Mouse (Mus musculus): Measurements from ENCODE around the gene Nxnl1. TPM values are rescaled to one million over a fixed set of nuclear protein-coding genes. Genes with fewer than 3 reads are reported as not detected.

Nxnl1 gene
- polyA plus RNA-seq (2011; ENCODE audit: insufficient read depth, insufficient read length, low replicate concordance, missing spikeins) = not detected in 2 replicates

DNA sequence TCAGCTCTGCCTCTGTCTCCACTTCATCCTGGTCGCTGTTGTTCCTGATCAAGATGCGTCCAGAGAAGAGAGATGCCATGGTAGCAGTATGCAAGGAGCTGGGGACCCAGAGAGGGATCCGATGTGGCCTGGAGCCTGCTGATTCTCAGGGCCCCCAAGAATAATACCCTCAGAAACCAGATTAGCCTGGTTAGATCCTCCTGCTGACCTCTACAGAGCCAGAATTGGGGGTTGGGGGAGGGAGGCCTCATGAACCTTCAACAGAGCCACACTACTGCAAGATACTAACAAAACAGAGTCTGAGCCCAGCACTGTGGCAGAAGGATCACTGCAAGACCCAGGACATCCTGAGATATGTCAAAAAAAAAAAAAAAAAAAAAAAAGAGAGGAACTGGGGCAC lies at the start of gene Nxnl1:
Gene Nxnl1 (minus strand): TSS at position 101 of the 400 bp plus-strand sequence.
- Histone ChIP-seq H3K27ac (ENCODE audit: control insufficient read depth, insufficient read depth, low read depth, low read length, poor library complexity) (no peak within 1 kb of the TSS), H3K4me1 (ENCODE audit: control insufficient read depth, insufficient read depth, low read length) (peaks cover 3% of the 10 kb centered on the region), H3K4me3 (replicated peaks; ENCODE audit: control insufficient read depth, low read depth, low read length) (no peak within 1 kb of the TSS)
- TF ChIP-seq POLR2A (IDR thresholded peaks at IDR 0.05; ENCODE audit: borderline replicate concordance, control insufficient read depth, low read depth, low read length) (no peak), CTCF (IDR thresholded peaks at IDR 0.05; ENCODE audit: control insufficient read depth, insufficient read depth, low read length) (no peak)
- WGBS = 80% methylated on average over 3 of the region's 3 CpGs

GRCm38 (mm10) chr8:71613418-71613817 lies 47.0 kb upstream of the Nxnl1 start:
- TF ChIP-seq POLR2A (IDR thresholded peaks at IDR 0.05; ENCODE audit: borderline replicate concordance, control insufficient read depth, low read depth, low read length) (no peak), CTCF (IDR thresholded peaks at IDR 0.05; ENCODE audit: control insufficient read depth, insufficient read depth, low read length) (no peak)
- WGBS = 14% methylated on average over 4 of the region's 4 CpGs
- Histone ChIP-seq H3K4me3 (replicated peaks; ENCODE audit: control insufficient read depth, low read depth, low read length) (no peak overlapping the region), H3K4me1 (ENCODE audit: control insufficient read depth, insufficient read depth, low read length) (peaks cover 12% of the 10 kb centered on the region), H3K27ac (ENCODE audit: control insufficient read depth, insufficient read depth, low read depth, low read length, poor library complexity) (no peak overlapping the region; the same call in 1 of the 2 replicates)

DNA sequence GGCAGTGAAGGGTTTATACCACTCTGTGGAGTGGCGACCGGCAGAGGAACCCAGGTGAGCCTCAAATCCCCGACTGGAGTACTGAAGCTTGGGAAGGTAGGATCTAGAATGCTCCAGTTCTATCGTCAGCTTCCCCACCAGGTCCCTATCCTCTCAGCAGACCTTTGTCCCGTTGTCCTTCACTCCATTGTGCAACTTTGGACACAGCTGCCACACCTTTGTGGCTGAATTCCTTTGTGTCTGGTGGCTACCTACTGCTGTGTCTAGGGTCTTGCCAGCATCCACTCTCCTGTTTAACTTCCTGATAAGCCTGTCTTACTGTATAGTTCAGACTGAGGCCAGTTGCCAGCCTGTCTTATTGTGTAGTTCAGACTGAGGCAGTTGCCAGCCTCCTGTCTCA lies 45.7 kb upstream of the Nxnl1 start:
- WGBS = 20% methylated on average over 5 of the region's 5 CpGs
- Histone ChIP-seq H3K4me1 (ENCODE audit: control insufficient read depth, insufficient read depth, low read length) (peaks cover 12% of the 10 kb centered on the region), H3K27ac (ENCODE audit: control insufficient read depth, insufficient read depth, low read depth, low read length, poor library complexity) (no peak overlapping the region), H3K4me3 (replicated peaks; ENCODE audit: control insufficient read depth, low read depth, low read length) (peak overlapping the region; percentile 86)
- TF ChIP-seq CTCF (IDR thresholded peaks at IDR 0.05; ENCODE audit: control insufficient read depth, insufficient read depth, low read length) (no peak), POLR2A (IDR thresholded peaks at IDR 0.05; ENCODE audit: borderline replicate concordance, control insufficient read depth, low read depth, low read length) (no peak)

DNA sequence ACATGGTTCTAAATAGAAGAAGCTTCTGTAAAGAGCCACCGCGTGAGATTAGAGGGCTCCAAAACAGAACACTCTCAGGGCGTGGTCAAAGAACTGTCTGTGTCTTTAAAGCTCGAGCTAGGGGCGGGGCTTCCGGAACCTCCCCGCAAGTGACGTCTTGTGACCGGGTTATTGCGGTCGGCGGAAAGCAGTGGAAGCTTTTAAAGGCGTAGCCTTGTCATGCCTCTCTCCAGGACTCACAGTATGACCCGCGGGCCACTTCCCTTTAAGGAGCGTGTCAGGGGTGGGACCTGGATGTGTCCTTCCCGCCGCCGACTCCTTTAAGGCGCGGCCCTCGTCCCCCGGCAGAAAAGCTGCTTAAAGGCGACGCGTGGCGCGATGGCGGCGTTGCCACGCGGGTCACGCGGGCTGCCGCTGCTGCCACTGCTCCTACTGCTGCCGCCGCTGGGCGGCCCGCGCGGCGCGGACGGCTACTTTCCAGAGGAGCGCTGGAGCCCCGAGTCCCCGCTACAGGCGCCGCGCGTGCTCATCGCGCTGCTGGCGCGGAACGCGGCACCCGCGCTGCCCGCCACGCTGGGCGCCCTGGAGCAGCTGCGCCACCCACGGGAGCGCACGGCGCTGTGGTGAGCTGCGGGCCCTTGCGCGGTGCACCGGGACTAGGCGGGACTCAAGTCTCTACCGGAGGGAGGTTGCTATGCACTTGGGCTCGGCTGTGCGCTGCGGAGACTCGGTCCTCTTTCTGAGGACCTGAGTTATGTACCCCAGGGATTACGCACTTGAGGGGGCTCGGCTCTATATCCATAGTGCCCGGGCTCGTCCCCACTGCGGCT lies 44.6 kb upstream of the Nxnl1 start, which contains the start of gene Colgalt1:
Gene Colgalt1 (plus strand): TSS at position 177 of the 830 bp plus-strand sequence.
- TF ChIP-seq POLR2A (IDR thresholded peaks at IDR 0.05; ENCODE audit: borderline replicate concordance, control insufficient read depth, low read depth, low read length) = peak; percentile 71; the same call in 1 of the 2 replicates
- no peak for TF ChIP-seq CTCF (IDR thresholded peaks at IDR 0.05; ENCODE audit: control insufficient read depth, insufficient read depth, low read length)

GRCm38 (mm10) chr8:71604021-71604420 lies 37.6 kb upstream of the Nxnl1 start:
- no peak overlapping the region for H3K4me3 ChIP-seq (replicated peaks; ENCODE audit: control insufficient read depth, low read depth, low read length)
- no peak for TF ChIP-seq CTCF (IDR thresholded peaks at IDR 0.05; ENCODE audit: control insufficient read depth, insufficient read depth, low read length)
- TF ChIP-seq POLR2A (IDR thresholded peaks at IDR 0.05; ENCODE audit: borderline replicate concordance, control insufficient read depth, low read depth, low read length) = no peak
- no peaks in the 10 kb centered on the region for H3K4me1 ChIP-seq (ENCODE audit: control insufficient read depth, insufficient read depth, low read length)
- 75% methylated on average over 7 of the region's 7 CpGs for WGBS
- no peak overlapping the region for H3K27ac ChIP-seq (ENCODE audit: control insufficient read depth, insufficient read depth, low read depth, low read length, poor library complexity)

More for the DNA sequence above, 44.6 kb upstream of the Nxnl1 start, which contains the start of gene Colgalt1:
- Histone ChIP-seq H3K27ac (ENCODE audit: control insufficient read depth, insufficient read depth, low read depth, low read length, poor library complexity) (peak within 1 kb of the TSS; percentile 94), H3K4me1 (ENCODE audit: control insufficient read depth, insufficient read depth, low read length) (peaks cover 12% of the 10 kb centered on the region), H3K4me3 (replicated peaks; ENCODE audit: control insufficient read depth, low read depth, low read length) (peak within 1 kb of the TSS; percentile 86)
- WGBS = under 1% methylated on average over 82 of the region's 82 CpGs

- H3K4me3 ChIP-seq (replicated peaks; ENCODE audit: control insufficient read depth, low read depth, low read length) = no peak overlapping the region
- no peak overlapping the region; the same call in 1 of the 2 replicates for H3K27ac ChIP-seq (ENCODE audit: control insufficient read depth, insufficient read depth, low read depth, low read length, poor library complexity)
- TF ChIP-seq POLR2A (IDR thresholded peaks at IDR 0.05; ENCODE audit: borderline replicate concordance, control insufficient read depth, low read depth, low read length) (no peak), CTCF (IDR thresholded peaks at IDR 0.05; ENCODE audit: control insufficient read depth, insufficient read depth, low read length) (no peak)
- H3K4me1 ChIP-seq (ENCODE audit: control insufficient read depth, insufficient read depth, low read length) = no peaks in the 10 kb centered on the region
- WGBS = 17% methylated on average over 32 of the region's 32 CpGs
Observed at GRCm38 (mm10) chr8:71602666-71603334, 36.4 kb upstream of the Nxnl1 start.

GRCm38 (mm10) chr8:71601939-71602665 lies 35.7 kb upstream of the Nxnl1 start:
- 5% methylated on average over 65 of the region's 65 CpGs for WGBS
- no peaks in the 10 kb centered on the region; the same call in 1 of the 2 replicates for H3K4me1 ChIP-seq (ENCODE audit: control insufficient read depth, insufficient read depth, low read length)
- TF ChIP-seq POLR2A (IDR thresholded peaks at IDR 0.05; ENCODE audit: borderline replicate concordance, control insufficient read depth, low read depth, low read length) (no peak), CTCF (IDR thresholded peaks at IDR 0.05; ENCODE audit: control insufficient read depth, insufficient read depth, low read length) (no peak)
- no peak overlapping the region for H3K4me3 ChIP-seq (replicated peaks; ENCODE audit: control insufficient read depth, low read depth, low read length)
- H3K27ac ChIP-seq (ENCODE audit: control insufficient read depth, insufficient read depth, low read depth, low read length, poor library complexity) = no peak overlapping the region; the same call in 1 of the 2 replicates

All from bone marrow, adult 2 months (tissue).